Mouse (Mus musculus) embryonic facial prominence, embryonic 11.5 days (tissue): ENCODE results near the gene Lce1e. TPM values are rescaled to one million over a fixed set of nuclear protein-coding genes. Genes with fewer than 3 reads are reported as not detected.

Experiments used
- ATAC-seq: fragments of 200-750 bp; cut with Nextera tagmentation; replicated peaks from 2 replicates; pipeline ENCODE4 v1.8.0; 2017; ENCODE audit warnings: low read depth; ENCODE audit not compliant: insufficient number of reproducible peaks, low FRiP score, low TSS enrichment
- DNase-seq: peaks from one replicate; pipeline ENCODE4 v3.0.0-alpha.2; 2015; ENCODE audit warnings: low spot score
- H3K27ac ChIP-seq: fragments of 300-500 bp; sonication (generic); replicated peaks from 2 replicates; pipeline ENCODE4 v1.5.1; 2014; ENCODE audit warnings: mild to moderate bottlenecking, low read depth, low read length, control low read depth
- H3K27me3 ChIP-seq: fragments of 300-500 bp; sonication (generic); 2 replicates; pipeline ENCODE4 v1.6.1; 2014; ENCODE audit warnings: mild to moderate bottlenecking, low read length, moderate library complexity, mixed read lengths; ENCODE audit not compliant: control insufficient read depth, insufficient read depth
- H3K36me3 ChIP-seq: fragments of 300-500 bp; sonication (generic); replicated peaks from 2 replicates; pipeline ENCODE4 v1.6.1; 2014; ENCODE audit warnings: low read depth, mild to moderate bottlenecking, low read length, moderate library complexity, mixed read lengths; ENCODE audit not compliant: control insufficient read depth, insufficient read depth
- H3K4me1 ChIP-seq: fragments of 300-500 bp; sonication (generic); 2 replicates; pipeline ENCODE4 v1.6.1; 2014; ENCODE audit warnings: low read length, mixed read lengths; ENCODE audit not compliant: control insufficient read depth, insufficient read depth
- H3K4me2 ChIP-seq: fragments of 300-500 bp; sonication (generic); 2 replicates; pipeline ENCODE4 v1.6.1; 2014; ENCODE audit warnings: low read depth, mild to moderate bottlenecking, control low read depth, low read length, moderate library complexity
- H3K4me3 ChIP-seq: fragments of 300-500 bp; sonication (generic); 2 replicates; pipeline ENCODE4 v1.5.1; 2014; ENCODE audit warnings: low read depth, low read length, control low read depth
- H3K9ac ChIP-seq: fragments of 300-500 bp; sonication (generic); replicated peaks from 2 replicates; pipeline ENCODE4 v1.6.1; 2014; ENCODE audit warnings: mild to moderate bottlenecking, control low read depth, low read length
- H3K9me3 ChIP-seq: fragments of 300-500 bp; sonication (generic); replicated peaks from 2 replicates; pipeline ENCODE4 v1.6.1; 2016; ENCODE audit warnings: mild to moderate bottlenecking, low read length, inconsistent platforms, mixed read lengths; ENCODE audit not compliant: control insufficient read depth
- WGBS: fragments of 180-500 bp; shearing (Covaris S2); extraction: QIAGEN DNeasy Blood & Tissue Kit; methylation state at CpG from one replicate; pipeline ENCODE4 v1.1.7; 2014; 5-methylcytosine and 5-hydroxymethylcytosine counted together
- polyA plus RNA-seq: library from polyadenylated mRNA; unstranded; fragments of >200 nt; fragmentation: Nextera tagmentation; extraction: Ambion mirVana; gene quantifications from 2 replicates; pipeline ENCODE4 v1.2.1, GENCODE M21; 2014

Gene Lce1e
- not detected in 2 replicates for polyA plus RNA-seq

- Histone ChIP-seq H3K9ac (no peak within 1 kb of the TSS), H3K4me2 (no peak within 1 kb of the TSS), H3K4me3 (no peak within 1 kb of the TSS), H3K27ac (no peak within 1 kb of the TSS), H3K36me3 (no peaks in the 10 kb centered on the region), H3K9me3 (no peaks in the 10 kb centered on the region), H3K27me3 (no peaks in the 10 kb centered on the region), H3K4me1 (no peaks in the 10 kb centered on the region)
- ATAC-seq (no peak), DNase-seq (no peak)
- WGBS: 84% methylated on average over 2 of the region's 2 CpGs
These were observed at the start of gene Lce1e for GRCm38 (mm10) chr3:92708974-92709373. Gene Lce1e (minus strand): TSS chr3:92709074.

- Histone ChIP-seq H3K36me3 (no peaks in the 10 kb centered on the region), H3K27me3 (no peaks in the 10 kb centered on the region), H3K9ac (no peak overlapping the region), H3K4me3 (no peak overlapping the region), H3K9me3 (no peaks in the 10 kb centered on the region), H3K4me1 (no peaks in the 10 kb centered on the region), H3K4me2 (no peak overlapping the region), H3K27ac (no peak overlapping the region)
- ATAC-seq (no peak), DNase-seq (peak; percentile 6)
- 39% methylated on average over 3 of the region's 3 CpGs for WGBS
These were observed 44.3 kb upstream of the Lce1e start for GRCm38 (mm10) chr3:92753197-92753596.

GRCm38 (mm10) chr3:92752238-92752637, 43.4 kb upstream of the Lce1e start, which contains the start of gene Lce1g:
Gene Lce1g (minus strand): TSS chr3:92752338.
- H3K9ac ChIP-seq: no peak within 1 kb of the TSS
- DNase-seq: no peak
- H3K27me3 ChIP-seq: no peaks in the 10 kb centered on the region
- no peaks in the 10 kb centered on the region for H3K4me1 ChIP-seq
- no peak within 1 kb of the TSS for H3K4me2 ChIP-seq
- no peak within 1 kb of the TSS for H3K27ac ChIP-seq
- ATAC-seq: no peak
- no peaks in the 10 kb centered on the region for H3K9me3 ChIP-seq
- no peaks in the 10 kb centered on the region for H3K36me3 ChIP-seq
- 94% methylated on average over 1 of the region's 1 CpGs for WGBS
- H3K4me3 ChIP-seq: no peak within 1 kb of the TSS

- WGBS: 78% methylated on average over 1 of the region's 1 CpGs
- H3K4me1 ChIP-seq: no peaks in the 10 kb centered on the region
- H3K4me2 ChIP-seq: no peak within 1 kb of the TSS
- no peak within 1 kb of the TSS for H3K27ac ChIP-seq
- DNase-seq: no peak
- H3K36me3 ChIP-seq: no peaks in the 10 kb centered on the region
- no peak within 1 kb of the TSS for H3K4me3 ChIP-seq
- no peaks in the 10 kb centered on the region for H3K27me3 ChIP-seq
- H3K9ac ChIP-seq: no peak within 1 kb of the TSS
- no peaks in the 10 kb centered on the region for H3K9me3 ChIP-seq
- no peak for ATAC-seq
These were observed 30.1 kb upstream of the Lce1e start, which contains the start of gene Gm38119 for GRCm38 (mm10) chr3:92738996-92739395. Gene Gm38119 (minus strand): TSS chr3:92739096.

- ATAC-seq (no peak), DNase-seq (no peak)
- Histone ChIP-seq H3K36me3 (no peaks in the 10 kb centered on the region), H3K9ac (no peak overlapping the region), H3K9me3 (no peaks in the 10 kb centered on the region), H3K4me3 (no peak overlapping the region), H3K27ac (no peak overlapping the region), H3K27me3 (no peaks in the 10 kb centered on the region), H3K4me2 (no peak overlapping the region), H3K4me1 (no peaks in the 10 kb centered on the region)
- 81% methylated on average over 5 of the region's 5 CpGs for WGBS
These were observed 13.8 kb upstream of the Lce1e start for GRCm38 (mm10) chr3:92722631-92723030.

GRCm38 (mm10) chr3:92720250-92720649, 11.4 kb upstream of the Lce1e start, which contains the start of gene Lce1f:
Gene Lce1f (minus strand): TSS chr3:92720350.
- H3K27me3 ChIP-seq: no peaks in the 10 kb centered on the region
- no peaks in the 10 kb centered on the region for H3K4me1 ChIP-seq
- DNase-seq: no peak
- H3K36me3 ChIP-seq: no peaks in the 10 kb centered on the region
- no peak for ATAC-seq
- no peak within 1 kb of the TSS for H3K9ac ChIP-seq
- no peak within 1 kb of the TSS for H3K4me3 ChIP-seq
- no peaks in the 10 kb centered on the region for H3K9me3 ChIP-seq
- H3K27ac ChIP-seq: no peak within 1 kb of the TSS
- 77% methylated on average over 3 of the region's 3 CpGs for WGBS
- no peak within 1 kb of the TSS for H3K4me2 ChIP-seq

- Histone ChIP-seq H3K9me3 (no peaks in the 10 kb centered on the region), H3K4me3 (no peak overlapping the region), H3K27ac (no peak overlapping the region), H3K36me3 (no peaks in the 10 kb centered on the region), H3K4me2 (no peak overlapping the region), H3K9ac (no peak overlapping the region), H3K27me3 (no peaks in the 10 kb centered on the region), H3K4me1 (no peaks in the 10 kb centered on the region)
- no peak for DNase-seq
- no peak for ATAC-seq
These were observed 6.2 kb upstream of the Lce1e start for GRCm38 (mm10) chr3:92715122-92715521.

GRCm38 (mm10) chr3:92694613-92695012, 14.3 kb downstream of the Lce1e start:
- WGBS: 33% methylated on average over 1 of the region's 1 CpGs
- Histone ChIP-seq H3K4me1 (no peaks in the 10 kb centered on the region), H3K4me3 (no peak overlapping the region), H3K36me3 (no peaks in the 10 kb centered on the region), H3K9me3 (no peaks in the 10 kb centered on the region), H3K27ac (no peak overlapping the region), H3K27me3 (no peaks in the 10 kb centered on the region), H3K9ac (no peak overlapping the region), H3K4me2 (no peak overlapping the region)
- DNase-seq (no peak), ATAC-seq (no peak)
